Mouse (Mus musculus) right cerebral cortex, adult 2 months (tissue): ENCODE data around the gene Ambra1.
A peak's percentile ranks its signal among the peaks of the same experiment; 100 is the strongest.

Experiments used
- DNase-seq, 2 experiments: peaks; one replicate each; pipeline ENCODE4 v3.0.0; 2021 to 2022; ENCODE audit warnings: low spot score in 2 of 2

Ambra1 gene

DNA sequence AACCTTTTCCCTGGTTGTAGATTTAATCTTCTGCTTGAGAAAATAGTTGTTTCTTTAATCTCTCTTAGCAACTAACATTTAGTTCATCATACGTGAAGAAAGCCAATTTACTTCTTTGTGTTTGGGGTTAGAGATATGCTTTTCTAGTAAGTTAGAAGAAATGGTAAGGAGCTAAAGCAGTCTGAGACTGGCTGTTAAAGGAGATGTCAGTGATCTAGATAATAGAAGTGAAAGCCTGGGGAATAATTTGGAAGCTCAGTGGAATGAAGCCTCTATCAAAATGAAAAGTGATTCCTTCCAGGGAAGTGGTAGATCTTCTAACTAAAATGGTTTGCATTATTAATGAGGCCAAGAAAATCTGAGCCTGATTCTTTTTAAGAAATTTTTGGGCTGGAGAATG, 141.3 kb downstream of the Ambra1 start:
- DNase-seq = no peak

- no peak for DNase-seq
These were observed 142.7 kb downstream of the Ambra1 start for GRCm38 (mm10) chr2:91872658-91873057.

DNA sequence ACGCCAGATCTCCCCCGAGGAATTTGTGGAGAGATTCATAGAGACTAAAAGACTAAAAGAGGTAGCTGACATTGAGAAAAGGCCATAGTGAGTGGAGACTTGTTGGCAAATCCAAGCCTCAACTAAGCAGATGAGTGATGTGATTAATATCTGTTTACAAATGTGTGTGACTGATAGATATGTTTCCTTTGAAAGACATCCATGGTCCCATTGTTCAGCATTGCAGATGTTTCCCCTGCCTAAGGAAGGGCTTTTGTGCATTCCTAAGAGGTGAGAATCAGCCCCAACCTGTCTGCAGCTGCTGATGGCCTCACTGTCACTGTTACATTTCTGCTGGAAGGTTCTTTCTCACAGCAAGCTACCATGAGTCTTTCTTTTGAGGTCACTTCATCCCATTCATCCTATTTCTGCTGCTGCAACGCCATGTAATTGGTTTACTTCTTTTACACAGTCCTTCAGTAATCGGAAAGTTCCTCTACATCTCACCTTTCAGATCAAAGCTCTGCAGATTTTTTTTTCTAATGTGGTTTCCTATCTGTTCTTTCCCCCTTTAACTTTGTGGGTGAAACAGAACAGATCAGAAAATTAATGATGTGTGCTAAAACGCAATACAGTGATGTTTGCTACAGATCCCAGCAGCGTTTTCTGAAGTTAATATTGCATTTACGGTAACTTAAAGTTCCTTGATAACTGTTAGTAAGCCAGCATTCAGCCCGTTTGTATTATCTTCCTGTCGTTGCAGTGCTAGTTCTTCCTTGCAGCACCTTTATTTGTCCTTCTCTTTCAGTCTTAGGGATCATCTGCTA, 146.3 kb downstream of the Ambra1 start:
- no peak for DNase-seq

DNA sequence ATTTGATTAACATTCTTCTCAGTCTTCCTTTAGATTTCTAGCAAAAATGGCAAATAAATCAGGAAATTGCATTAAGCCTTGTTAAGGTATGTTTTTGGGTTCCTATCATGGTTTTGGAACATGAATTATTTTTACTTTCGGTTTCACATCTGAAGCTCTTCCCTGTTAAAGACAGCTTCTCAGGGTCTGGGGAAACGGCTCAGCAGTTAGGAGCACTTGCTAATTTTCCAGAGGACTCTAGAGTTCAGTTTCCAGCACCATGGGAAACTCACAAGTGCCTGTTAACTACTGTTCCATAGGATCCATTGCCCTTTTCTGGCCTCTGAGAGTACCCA, 146.8 kb downstream of the Ambra1 start:
- no peak for DNase-seq

DNA sequence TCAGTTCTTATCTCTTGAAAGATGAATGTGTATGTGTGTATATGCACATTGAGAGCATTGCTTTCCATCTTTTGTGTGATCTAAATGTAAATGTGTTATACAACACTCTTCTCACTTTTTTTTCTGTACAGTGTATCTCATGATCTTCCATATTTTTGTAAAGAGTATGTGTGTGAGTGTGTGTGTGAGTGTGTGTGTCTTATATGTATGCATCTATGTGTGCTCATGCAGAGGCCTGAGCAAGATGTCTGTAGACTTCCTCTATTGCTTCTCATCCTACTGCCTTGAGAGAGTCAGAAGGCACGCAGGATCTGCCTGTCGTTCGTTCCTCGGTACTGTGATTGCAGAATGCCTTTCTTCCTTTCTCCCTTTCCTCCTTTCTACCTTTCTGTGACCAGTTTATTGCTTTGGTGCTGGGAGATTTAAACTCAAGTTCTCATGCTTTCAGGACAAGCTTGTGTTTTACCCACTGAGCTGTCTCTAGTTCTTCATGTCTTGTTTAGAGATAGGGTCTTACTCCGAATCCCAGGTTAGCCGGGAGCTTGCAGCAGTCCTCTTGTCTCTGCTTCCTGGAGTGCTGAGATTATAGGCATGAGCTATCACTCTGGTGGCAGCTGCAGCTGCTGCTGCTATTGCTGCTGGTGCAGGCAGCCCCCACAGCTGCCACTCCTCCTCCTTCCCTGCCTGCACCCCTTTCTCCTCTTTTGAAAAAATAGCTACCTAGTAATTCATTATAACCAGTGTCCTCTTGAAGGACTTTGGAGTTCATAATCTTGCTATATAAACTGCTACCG, 148.7 kb downstream of the Ambra1 start:
- peak in 1 of 2 experiments; percentile 30 for DNase-seq

DNA sequence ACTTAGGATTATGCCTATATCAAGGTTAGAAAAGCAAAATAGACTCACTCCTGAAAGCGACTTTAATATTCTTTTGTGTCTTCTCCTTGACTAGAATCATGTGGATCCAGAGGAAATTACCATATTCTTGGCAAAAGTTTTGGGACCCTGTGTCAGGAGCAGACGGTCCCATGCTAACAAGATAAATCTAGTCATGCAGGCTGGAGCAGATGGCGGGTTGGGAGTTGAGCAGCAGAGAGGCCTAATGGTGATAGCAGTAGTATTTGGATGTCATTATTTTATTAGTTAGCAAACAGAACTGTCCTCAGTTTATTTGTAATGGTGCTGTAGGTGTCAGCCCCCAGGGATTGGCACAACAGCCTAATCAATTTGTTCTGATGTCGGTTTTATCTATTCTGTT, 154.0 kb downstream of the Ambra1 start:
- DNase-seq = no peak

DNA sequence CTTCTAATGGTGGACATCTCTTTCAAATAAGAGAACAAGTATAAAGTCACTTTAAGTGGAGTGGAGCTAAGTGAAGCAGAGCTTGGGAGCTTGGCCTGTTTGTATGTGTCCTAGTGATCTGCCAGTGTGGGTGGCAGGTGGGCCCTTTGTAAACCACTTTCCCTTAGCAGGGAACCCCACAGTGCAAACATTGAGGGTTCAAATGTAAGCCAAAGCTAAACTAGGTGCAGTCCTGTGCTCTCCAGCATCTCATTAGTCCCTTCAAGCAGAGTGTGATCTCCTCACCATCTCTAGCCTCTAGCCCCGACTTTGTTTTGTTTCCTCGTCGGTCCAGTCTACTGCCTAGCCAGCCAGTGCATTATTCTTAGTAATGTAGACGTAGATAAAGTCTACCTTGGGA, 154.7 kb downstream of the Ambra1 start:
- DNase-seq = no peak

- DNase-seq = no peak
These were observed 164.8 kb downstream of the Ambra1 start for GRCm38 (mm10) chr2:91894716-91895115.

DNA sequence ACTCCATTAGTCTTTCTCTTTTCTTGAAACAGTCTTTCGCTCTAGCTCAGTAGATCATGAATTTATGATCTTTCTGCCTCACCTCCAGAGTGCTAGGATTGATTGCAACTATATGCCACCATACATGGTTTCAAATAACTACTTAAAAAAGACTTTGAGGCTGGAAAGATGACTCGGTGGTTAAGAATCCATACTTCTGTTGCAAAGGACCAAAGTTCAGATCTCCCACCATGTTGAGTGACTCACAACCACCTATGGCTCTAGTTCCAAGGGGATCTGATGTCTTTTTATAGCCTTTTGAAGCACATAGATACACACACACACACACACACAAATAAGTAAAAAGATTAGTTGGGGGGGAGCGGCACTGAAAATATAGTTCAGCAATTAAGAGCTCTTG, 165.5 kb downstream of the Ambra1 start:
- no peak for DNase-seq

DNA sequence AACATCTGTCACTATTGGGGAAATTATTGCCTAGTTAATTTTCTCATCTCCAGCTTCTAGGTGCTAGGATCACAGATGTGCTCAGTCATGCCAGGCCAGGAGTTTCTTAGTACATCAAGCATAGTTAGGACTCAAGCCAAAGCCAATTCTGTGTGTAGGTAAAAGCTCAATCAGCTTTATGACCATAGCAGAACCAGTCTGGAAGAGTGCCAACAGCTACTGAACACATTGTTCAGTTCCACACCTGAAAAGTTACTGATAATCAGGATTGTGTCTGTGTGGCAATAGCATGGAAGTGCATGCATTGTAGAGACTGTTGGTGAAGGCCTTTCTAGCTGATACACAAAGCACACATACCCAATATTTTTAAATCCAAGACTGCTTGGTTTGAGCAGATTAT, 168.0 kb downstream of the Ambra1 start:
- DNase-seq = no peak

DNA sequence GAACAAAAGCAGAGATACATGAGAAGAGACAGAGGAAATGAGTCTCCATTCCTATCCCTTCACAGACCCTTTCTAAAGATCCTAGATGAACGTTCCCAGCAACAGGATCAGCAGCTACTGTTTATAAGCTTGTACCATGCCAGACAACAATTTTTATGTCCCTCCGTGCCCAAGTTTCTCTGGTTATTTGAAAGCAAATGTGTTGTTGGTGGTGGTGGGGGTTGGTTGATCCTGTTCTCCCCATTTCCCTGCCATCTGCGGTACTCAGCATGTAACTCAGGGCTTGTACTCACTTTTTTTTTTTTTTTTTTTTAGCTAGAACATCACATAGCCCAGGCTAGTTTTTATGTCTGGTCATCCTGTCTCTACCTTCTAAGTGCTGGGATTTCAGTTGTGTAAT, 169.2 kb downstream of the Ambra1 start:
- DNase-seq = no peak

- no peak for DNase-seq
These were observed 170.5 kb downstream of the Ambra1 start for GRCm38 (mm10) chr2:91900431-91900830.

GRCm38 (mm10) chr2:91902336-91902735, 172.4 kb downstream of the Ambra1 start:
- no peak for DNase-seq

DNA sequence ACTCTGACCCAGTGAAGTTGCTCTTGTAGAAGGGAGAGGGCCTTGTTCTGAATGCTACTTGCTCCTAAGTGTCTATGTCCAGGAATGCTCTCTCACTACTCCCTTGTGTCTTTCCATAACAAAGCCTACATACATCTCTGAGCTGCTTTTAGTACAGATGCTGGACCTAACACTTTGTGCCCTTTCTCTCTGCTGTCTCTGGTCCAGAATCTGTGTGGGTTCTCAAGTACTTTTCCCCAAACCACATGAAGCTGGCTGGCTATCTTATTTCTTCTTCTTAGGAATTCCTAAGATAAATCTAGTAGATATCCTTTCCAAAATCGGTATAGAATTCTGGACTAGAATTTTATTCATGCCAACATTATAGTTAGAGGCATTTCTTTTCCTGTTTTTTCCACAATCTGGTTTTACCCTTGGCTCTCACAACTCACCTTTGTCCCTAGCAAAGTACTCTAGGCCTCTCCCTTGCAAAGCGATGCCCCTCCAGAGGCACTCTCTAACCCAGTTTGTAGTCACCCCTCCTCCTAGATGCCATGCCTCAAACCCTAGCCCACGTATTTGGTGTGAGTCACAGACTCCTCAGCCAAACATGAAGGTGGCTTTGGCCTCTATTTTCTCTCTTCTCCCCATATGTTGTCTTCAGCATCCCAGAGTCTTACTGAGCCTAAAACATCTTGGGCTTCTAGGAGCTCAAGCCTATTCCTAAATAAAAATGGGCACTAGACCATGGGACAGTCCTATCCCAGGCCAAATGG, 173.4 kb downstream of the Ambra1 start:
- peak in 1 of 2 experiments; percentile 41 for DNase-seq

GRCm38 (mm10) chr2:91904618-91905307, 174.8 kb downstream of the Ambra1 start:
- peak in 1 of 2 experiments; percentile 32 for DNase-seq

DNA sequence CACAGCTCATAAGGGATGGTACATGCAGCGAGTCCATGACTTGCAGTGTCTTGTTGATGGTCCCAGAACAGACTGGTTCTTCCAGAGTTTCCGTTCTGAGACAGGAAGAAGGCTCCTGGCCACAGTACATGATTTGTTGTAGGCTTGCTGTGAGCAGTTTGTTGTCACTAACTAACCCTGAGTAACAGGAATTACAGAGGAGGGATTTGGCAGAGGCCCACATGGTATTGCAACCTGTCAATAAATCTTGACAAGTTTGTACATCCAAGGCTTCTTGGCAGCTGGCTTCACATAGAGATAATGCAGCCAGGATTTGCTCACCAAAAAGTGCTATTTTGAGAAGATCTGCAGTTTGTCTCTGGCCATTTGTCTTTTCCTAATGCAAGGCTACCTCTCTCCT, 176.2 kb downstream of the Ambra1 start:
- no peak for DNase-seq

DNA sequence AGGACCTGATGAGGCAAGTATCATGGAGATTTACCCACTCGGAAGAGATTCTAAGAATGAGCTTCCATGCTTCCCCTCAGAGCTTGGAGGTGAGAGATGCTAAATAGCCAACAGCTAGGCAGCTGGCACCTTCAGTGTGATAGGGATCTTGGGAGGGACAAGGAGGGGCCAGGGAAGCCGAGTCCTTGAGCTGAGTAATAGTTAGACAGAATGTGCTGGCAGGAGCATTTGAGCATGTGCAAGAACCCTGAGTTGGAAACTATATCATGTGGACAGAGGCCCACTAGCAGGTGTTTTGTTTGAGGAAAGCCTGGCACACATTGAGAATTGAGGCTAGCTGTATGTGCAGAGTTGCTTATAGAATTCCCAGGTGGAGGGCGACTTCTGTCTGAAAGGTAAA, 182.7 kb downstream of the Ambra1 start:
- no peak for DNase-seq

GRCm38 (mm10) chr2:91913328-91914110, 183.6 kb downstream of the Ambra1 start:
- DNase-seq = no peak

DNA sequence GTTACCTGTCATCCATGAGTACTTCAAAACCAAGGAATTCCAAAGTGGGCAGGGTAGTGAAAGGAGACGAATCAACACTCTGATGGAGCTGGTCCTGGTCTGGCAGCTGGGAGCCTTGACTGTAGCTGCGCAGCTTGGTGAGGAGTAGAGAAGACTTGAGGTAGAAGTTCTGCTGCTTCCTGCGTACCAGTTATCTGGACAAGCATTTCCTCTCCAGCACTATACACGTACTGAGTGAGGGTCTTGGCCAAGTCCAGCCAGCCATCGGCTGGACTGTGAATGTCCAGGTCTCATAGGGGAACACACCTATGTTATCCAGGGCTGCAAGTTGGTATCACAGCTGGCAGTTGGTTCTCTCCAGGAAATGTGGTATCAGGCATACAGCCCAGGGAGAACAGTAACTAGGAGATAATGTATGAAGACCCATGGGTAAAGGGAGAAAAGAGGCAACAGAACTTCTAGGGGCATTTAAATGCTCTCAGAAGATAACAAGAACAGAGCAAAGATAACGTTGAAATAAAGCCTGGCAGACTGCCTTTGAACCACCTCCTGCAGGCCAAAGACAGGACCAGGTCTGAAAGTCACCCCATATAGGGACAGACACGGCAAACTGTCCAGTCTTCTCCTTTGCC, 186.5 kb downstream of the Ambra1 start:
- DNase-seq = no peak

DNA sequence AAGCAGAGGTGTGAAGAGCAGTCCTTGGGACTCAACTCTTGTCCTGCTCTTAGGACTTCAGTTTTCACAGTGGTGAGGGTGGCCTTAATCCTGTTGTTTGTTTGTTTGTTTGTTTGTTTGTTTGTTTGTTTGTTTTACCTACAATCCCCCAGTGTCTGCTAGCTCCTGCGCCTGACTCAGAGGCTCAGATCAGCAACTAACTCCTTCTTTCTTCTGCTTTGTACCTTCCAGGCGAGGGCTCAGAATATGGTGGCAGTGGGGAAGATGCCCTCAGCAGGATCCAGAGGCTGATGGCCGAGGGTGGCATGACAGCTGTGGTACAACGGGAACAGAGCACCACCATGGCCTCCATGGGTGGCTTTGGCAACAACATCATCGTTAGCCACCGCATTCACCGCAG, 187.2 kb downstream of the Ambra1 start:
- DNase-seq = no peak

- DNase-seq = no peak
These were observed 190.2 kb downstream of the Ambra1 start for GRCm38 (mm10) chr2:91920130-91920529.
